Mouse (Mus musculus) left cerebral cortex, adult 9 months (tissue): ENCODE results near the gene Ttc39b.

Experiments used
- DNase-seq, 2 experiments: peaks; one replicate each; pipeline ENCODE4 v3.0.0; 2022; ENCODE audit warnings: low spot score in 2 of 2

Gene Ttc39b

GRCm38 (mm10) chr4:83186448-83186847 is 137.6 kb downstream of the Ttc39b start:
- DNase-seq, result no peak

DNA sequence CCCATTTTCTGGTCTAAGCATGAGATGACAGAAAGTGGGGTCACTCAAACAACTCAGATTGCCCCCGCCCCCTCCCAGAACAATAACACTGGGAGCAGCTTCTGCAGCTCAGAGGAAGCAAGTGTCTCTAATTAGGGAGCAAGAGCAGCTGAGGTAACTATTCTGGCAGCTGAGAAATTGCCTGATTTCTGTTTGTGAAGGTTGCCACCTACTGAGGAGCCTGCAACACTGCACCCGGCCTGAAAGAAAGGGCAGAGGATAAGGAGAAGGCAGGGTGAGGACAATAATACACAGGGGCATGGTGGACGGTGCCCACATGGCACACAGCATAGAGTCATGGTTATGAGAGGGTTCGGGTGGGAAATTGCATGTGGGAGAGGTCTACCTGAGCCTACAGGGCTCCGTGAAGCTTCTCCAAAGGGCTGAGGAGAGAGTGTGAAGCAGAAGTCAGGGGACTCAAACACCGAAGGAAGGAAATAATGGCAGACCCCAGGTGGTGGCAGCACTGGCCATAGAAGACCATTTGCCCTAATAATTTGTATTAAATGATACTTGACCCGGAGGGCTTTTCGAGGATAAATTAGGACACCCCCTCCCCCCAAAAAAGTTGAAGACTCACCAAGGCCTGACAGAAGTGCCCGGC is 140.6 kb downstream of the Ttc39b start:
- peak; percentile 39 to 81 for DNase-seq

DNA sequence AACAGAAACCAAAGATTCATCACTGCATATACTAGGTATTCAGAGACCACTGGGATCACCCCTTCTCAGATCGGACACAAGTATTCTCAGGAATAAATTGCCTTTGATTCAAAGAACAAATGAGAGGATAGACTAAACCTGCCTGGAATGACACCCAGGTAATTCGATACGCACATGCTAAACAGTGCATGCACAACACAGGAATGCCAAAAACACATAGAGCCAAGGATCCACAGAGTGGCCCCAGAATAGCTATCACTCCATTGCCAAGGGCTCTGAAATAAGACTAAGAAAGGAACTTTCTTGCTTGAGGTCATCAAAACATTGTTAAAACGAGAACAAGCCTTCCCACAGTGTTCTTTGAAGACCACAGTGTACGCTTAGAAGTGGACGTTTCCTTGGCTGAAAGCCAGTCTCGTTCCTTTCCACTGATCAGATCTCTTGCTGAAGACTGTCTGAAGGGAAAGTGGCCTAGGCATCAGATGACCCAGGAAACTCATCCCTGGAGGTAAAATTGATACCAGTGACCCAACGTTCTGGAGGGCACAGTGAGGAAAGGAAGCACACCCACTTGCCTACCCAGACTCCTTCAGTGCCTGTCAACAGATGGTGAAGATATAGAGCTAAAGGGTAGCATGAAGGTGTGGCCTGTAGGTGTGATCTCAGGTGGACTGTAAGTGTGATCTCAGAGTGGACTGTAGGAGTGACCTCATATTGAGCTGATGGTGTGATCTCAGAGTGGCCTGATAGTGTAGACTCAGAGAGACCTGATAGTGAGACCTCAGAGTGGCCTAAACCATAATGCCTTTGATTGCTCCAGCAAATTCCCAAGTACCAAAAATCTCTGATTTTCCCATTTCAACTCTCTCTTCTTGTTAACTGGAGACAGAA is 141.6 kb downstream of the Ttc39b start:
- DNase-seq, result no peak

- DNase-seq, result no peak
Observed at GRCm38 (mm10) chr4:83177471-83177870, 146.6 kb downstream of the Ttc39b start.

- DNase-seq, result peak in 1 of 2 experiments; percentile 32
Observed at GRCm38 (mm10) chr4:83174946-83175345, 149.1 kb downstream of the Ttc39b start.

GRCm38 (mm10) chr4:83172278-83172677 is 151.8 kb downstream of the Ttc39b start:
- no peak for DNase-seq

DNA sequence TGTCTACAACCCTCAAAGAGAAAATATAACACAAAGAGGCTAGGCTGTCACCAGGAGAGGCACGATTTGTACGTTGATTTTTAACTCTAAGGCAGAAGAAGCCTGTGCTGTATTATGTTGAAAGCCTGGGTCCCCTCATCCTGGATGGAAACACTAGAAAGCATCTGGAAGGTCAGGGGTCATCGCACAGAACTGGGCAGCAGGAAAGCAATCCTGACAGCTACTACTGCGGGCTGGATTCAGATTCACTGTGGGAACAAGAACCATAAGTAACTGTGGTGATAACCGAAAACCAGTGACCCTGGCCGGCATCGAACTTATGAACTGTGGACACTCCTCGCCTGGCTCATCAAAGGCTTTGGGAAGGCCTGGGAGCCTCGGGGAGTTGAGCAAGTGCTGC is 153.3 kb downstream of the Ttc39b start:
- no peak for DNase-seq
